Mouse (Mus musculus) kidney, postnatal 36 days (tissue): Measurements from ENCODE around the gene Prkce.

Source experiments
- DNase-seq, 2 experiments: peaks; one replicate each; pipeline ENCODE4 v3.0.0; 2021 to 2022; ENCODE audit warnings: mixed read lengths in 2 of 2

Gene Prkce

DNA sequence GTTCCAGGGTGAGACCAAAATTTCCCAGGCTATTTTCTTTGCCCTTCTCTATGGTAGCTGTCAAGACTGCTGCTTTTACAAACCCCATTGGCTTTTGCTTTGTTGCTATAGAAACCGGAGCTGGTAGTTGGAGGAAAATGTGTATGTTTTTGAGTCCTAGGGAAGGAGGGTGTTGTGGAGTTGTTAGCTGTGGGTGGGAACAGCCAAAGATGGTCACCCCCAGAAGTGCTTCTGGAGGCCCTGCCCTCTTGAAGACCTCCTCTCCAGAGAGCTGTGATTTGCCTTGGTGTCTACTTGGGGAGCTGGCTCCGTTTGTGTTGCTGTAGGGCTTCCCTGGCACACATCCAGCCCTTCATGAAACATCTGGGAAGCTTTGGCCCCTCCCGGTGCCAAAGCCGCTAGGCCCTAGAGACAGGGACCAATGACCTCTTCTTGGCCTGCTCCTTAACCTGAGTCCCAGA, 203.5 kb downstream of the Prkce start:
- peak in 1 of 2 experiments; percentile 62 for DNase-seq

GRCm38 (mm10) chr17:86376389-86376788, 208.8 kb downstream of the Prkce start:
- DNase-seq: no peak

GRCm38 (mm10) chr17:86377863-86378262, 210.3 kb downstream of the Prkce start:
- DNase-seq: no peak

- no peak for DNase-seq
These were observed 211.0 kb downstream of the Prkce start for GRCm38 (mm10) chr17:86378611-86379010.

DNA sequence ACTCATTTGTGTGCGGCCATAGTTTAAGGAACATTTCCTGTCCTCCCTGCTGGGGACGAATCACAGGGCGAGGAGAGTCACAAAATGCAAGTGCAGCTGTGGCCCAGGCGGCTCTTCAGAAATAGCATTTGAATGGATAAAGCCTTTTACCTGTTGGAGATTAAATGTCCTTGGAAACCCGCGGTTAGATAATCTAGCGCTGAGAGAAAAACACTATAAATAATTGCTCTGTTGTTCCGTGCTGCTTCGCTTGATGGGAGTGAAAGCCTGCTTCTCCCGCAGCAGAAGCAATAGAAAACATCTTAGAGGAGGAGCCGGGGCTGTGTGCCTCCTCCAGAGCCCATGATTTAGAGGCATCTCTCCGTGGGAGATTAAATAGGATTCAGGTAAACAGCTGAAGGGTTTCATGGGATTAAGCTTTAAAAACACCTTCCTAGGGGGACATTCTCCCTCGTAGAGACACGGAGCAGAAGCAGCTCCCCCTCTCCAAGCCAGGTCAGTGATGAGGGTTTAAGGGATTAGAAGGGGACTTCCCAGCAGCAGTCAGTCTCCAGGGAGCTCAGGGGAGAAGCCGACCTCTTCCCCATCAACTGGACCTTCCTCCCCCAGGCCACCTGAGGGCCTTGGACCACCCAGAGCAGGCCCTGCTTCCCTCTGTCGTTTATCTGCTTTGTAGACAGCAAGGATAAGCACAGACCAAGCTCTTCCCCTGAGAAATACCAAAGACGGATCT, 212.0 kb downstream of the Prkce start:
- no peak for DNase-seq

- no peak for DNase-seq
These were observed 213.9 kb downstream of the Prkce start for GRCm38 (mm10) chr17:86381464-86381863.

GRCm38 (mm10) chr17:86382885-86383284, 215.3 kb downstream of the Prkce start:
- DNase-seq: no peak

GRCm38 (mm10) chr17:86383699-86384572, 216.4 kb downstream of the Prkce start:
- no peak for DNase-seq

DNA sequence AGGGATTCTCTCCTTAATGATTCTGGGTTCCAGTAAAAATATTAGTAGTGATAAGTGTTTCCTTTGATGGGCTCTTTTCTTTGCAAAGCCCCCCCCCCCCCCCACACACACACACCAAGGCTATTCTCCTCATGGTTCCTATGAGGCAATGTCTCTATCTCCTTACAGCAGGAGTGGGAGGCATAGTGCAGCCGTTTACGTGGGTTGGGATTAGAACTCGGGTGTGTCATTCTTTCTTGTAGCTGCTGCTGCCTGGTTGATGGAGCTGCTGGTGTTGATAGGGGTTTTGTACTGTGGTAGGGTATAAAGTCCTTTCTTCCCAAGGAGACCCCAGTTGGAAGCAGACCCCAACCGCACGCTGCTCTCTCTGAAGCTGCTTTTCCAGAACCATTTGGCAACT, 224.9 kb downstream of the Prkce start:
- DNase-seq: no peak

DNA sequence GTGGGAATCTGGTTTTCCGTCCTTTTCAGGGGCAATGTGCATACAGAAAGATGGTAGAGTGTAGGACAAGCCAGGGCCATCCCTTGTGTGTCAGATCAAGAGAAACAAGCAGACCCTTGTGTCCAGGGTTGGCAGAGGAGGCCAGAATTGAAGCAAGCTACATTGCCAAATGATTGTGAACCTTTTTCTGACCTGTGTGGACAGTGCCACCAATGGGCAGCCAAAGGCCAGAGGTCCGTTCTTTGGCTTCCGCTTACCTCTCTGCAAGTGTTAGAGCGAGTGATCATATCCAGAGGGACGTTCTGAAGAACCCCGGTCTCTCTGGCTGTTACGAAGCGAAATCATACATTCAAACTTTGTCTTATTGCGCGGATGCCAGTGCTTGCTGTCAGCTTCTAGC, 225.6 kb downstream of the Prkce start:
- no peak for DNase-seq

DNA sequence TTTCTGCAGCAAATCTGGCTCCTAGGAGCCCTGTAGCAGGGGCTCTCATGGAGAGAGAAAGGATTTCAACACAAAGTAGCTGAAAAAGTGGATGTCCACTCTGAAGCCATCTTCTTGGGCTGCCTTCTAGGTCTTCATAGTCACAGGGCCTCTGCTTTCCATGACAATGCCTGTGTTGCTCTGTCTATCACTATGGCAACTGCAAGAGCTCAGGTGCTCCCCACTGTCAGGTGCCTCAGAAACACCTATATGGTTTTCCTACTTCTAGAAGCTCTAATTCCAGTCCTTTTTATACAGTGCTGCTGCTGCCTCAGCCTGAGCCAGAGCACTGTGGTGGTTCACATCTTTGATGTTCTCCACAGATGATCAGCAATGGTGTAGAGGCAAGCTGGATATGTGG, 229.5 kb downstream of the Prkce start:
- no peak for DNase-seq

DNA sequence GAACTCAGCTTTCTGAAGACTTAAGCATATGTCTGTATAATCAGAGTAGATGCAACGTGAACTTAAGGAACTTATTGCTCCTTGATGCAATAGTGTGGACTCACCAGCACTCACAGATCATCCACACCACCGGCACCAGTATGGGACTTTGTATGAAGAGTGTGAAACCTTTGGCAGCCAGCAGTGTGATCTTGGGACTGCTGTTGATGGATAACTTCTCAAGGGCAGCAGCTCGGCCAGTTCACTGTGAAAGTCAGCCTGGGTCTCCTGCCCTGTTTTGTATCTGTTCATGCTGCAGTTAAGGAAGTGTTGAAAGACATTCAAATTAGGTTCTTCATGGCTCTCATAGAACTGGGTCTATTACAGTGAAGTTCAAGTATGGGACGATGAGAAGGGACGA, 230.1 kb downstream of the Prkce start:
- peak; percentile 42 to 49 for DNase-seq

GRCm38 (mm10) chr17:86398226-86398625, 230.6 kb downstream of the Prkce start:
- peak; percentile 48 to 64 for DNase-seq

DNA sequence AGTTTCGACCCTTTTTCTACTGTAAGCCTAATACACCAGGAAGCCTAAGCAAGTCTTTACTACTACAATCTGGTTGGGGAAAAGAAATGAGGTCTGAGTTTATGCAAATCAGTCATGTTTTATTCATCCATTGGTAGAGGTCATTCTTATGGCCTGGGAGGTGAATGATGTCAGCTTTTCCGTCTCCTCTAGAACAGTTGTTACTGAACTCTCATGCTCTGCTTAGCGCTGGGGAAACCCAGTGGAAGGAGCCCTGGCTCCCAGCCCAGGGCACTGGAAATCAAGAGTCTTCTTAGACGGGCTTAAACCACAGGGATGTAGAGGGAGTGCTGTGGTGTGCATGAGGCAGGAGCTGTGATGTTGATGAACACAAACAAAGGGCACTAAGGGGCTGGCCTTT, 232.4 kb downstream of the Prkce start:
- DNase-seq: peak; percentile 67 to 69

DNA sequence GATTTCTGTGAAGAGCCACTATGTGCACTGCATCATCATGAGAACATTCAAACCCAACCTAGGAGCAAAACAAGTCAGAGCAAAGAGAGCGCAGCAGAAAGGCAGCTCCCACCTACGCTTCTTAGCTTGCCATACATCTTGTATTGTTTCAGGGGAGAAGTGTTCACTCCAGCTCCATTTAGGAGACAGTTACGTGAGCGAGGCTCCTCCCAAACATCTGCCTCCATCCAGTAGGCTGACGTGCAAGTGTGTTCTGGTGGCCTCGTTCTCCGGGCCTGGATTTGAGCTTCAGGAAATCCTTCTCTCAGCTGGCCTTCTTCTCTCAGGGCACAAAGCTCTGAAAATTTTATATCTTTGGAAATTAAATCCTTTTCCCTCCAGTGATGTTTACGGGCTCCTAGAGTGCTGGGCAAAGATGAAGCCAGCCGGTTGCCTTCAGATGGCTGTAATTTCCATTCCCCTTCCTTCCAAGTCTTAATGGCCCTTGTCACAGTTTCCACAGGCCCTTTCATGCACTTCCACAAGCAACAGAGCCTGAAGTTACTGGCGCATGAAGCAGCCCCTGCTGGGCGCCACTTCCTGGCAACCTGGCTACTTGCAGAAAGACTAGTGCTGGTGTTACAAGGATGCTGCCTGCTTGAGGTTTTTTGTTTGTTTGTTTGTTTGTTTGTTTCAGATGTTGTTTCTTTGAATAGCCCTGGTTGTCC, 237.4 kb downstream of the Prkce start:
- peak; percentile 22 to 28 for DNase-seq

GRCm38 (mm10) chr17:86405644-86406043, 238.1 kb downstream of the Prkce start:
- no peak for DNase-seq

DNA sequence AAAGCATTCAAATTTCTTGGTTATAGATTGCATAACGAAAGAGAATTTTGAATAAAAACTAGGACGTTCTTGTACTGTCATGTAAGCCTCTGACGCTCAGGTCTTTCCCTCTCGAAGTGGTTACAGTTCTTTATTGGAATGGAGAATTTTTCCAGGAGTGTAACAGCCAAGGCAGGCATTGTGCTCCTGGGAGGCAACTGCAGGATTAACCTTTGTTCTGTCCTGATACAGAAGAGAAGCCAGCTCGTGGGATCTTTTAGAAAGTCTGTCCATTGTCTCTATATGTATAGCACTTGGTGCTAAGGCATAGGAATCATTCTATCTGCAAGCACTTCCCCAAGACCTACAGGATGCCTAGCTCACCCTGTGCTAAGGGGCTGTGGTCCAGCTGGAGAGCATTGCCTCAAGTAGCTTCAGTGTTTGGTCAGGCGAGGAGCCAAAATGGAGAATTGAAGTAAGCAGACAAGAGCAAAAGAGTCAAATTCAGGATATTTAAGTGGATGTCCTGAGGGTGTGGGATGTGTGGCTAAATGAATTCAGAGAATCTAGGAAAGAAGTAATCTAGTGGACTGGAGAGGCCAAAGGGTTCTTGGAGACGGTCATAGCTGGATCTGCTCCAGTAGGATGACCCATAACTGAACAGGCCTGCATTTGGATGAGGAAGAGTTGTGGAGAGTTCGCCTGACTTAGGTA, 240.5 kb downstream of the Prkce start:
- DNase-seq: peak; percentile 54 to 55

GRCm38 (mm10) chr17:86408614-86409006, 241.0 kb downstream of the Prkce start:
- no peak for DNase-seq

DNA sequence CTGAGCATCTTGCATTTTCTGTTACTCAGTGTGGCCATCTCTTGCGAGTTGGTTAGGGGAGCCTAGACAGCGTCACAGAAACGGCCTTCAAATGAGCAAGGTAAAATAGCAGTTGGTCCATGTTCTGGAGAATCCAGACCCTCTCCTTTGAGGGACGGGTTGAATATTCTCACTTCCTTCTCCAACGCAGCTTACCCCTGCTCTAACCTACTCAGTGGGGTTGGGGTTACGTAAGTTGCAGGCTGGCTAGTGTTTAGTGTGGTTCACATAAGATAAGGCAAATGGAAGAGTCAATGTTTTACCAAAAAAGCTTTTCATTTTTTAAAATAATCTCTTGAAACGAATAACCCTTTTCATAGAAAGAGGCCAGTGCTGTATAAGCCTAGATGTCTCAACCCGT, 241.9 kb downstream of the Prkce start:
- no peak for DNase-seq

GRCm38 (mm10) chr17:86410496-86410895, 242.9 kb downstream of the Prkce start:
- DNase-seq: no peak

- no peak for DNase-seq
These were observed 244.6 kb downstream of the Prkce start for GRCm38 (mm10) chr17:86412141-86412540.

- DNase-seq: peak in 1 of 2 experiments; percentile 24
These were observed 247.0 kb downstream of the Prkce start for GRCm38 (mm10) chr17:86414608-86415007.

DNA sequence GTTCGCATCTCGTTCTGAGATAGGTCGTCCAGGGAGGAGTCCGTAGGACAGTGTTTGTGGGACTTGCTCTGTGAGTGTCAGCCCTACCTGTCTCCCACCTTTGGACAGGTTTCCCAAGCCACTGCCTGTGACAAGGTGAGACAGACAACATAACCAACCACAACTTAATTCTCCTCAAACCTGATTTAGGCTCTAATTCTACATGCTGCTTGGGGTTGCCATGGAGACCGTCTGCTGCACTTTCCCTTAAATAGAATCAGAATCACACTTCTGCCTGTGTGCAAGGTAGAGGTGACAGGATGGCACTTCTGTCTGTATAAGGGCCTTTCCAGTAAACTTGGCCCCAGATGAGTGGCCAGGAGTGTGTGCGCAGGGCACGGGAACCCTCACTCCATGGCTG, 248.4 kb downstream of the Prkce start:
- DNase-seq: no peak
